Mouse (Mus musculus) ES-E14 (cell line): ENCODE results near the gene Uqcrh.

ENCODE experiments used
- CHD2 ChIP-seq: IDR thresholded peaks from 2 replicates; pipeline ENCODE4 v1.6.1; 2014; ENCODE audit warnings: mild to moderate bottlenecking, low read depth, low read length, inconsistent platforms
- HCFC1 ChIP-seq: IDR thresholded peaks from 2 replicates; pipeline ENCODE4 v1.6.1; 2012; ENCODE audit warnings: low read length, inconsistent platforms, borderline replicate concordance; ENCODE audit not compliant: insufficient read depth
- ZNF384 ChIP-seq: IDR thresholded peaks from 2 replicates; pipeline ENCODE4 v1.6.1; 2012; ENCODE audit warnings: low read depth, low read length, inconsistent platforms

GRCm38 (mm10) chr4:116074861-116075620 is at the start of gene Uqcrh, which contains the start of gene Lrrc41:
- TF ChIP-seq CHD2 (no peak), HCFC1 (peak; percentile 96), ZNF384 (no peak)
